Mouse (Mus musculus) limb, embryonic 12.5 days (tissue): Measurements from ENCODE around the gene Gmeb2. TPM values are rescaled to one million over a fixed set of nuclear protein-coding genes. Genes with fewer than 3 reads are reported as not detected.

Source experiments
- ATAC-seq: fragments of 200-750 bp; cut with Nextera tagmentation; 2 replicates; pipeline ENCODE4 v1.8.0; 2017; ENCODE audit warnings: low read depth, moderate TSS enrichment; ENCODE audit not compliant: insufficient number of reproducible peaks, insufficient read depth, low FRiP score, low TSS enrichment
- H3K27ac ChIP-seq: fragments of 300-500 bp; sonication (generic); 2 replicates; pipeline ENCODE4 v1.5.1; 2016; ENCODE audit warnings: mild to moderate bottlenecking, moderate library complexity
- H3K27me3 ChIP-seq: fragments of 300-500 bp; sonication (generic); 2 replicates; pipeline ENCODE4 v1.6.1; 2016; ENCODE audit warnings: mild to moderate bottlenecking, moderate library complexity
- H3K36me3 ChIP-seq: fragments of 300-500 bp; sonication (generic); 2 replicates; pipeline ENCODE4 v1.6.1; 2016; ENCODE audit warnings: mild to moderate bottlenecking, moderate library complexity
- H3K4me1 ChIP-seq: fragments of 300-500 bp; sonication (generic); replicated peaks from 2 replicates; pipeline ENCODE4 v1.6.1; 2016
- H3K4me2 ChIP-seq: fragments of 300-500 bp; sonication (generic); 2 replicates; pipeline ENCODE4 v1.6.1; 2016; ENCODE audit warnings: mild to moderate bottlenecking, moderate library complexity
- H3K4me3 ChIP-seq: fragments of 300-500 bp; sonication (generic); replicated peaks from 2 replicates; pipeline ENCODE4 v1.5.1; 2016; ENCODE audit warnings: mild to moderate bottlenecking
- H3K9ac ChIP-seq: fragments of 300-500 bp; sonication (generic); replicated peaks from 2 replicates; pipeline ENCODE4 v1.6.1; 2016; ENCODE audit warnings: mild to moderate bottlenecking, moderate library complexity
- H3K9me3 ChIP-seq: fragments of 300-500 bp; sonication (generic); 2 replicates; pipeline ENCODE4 v1.6.1; 2016; ENCODE audit warnings: mild to moderate bottlenecking, moderate library complexity
- WGBS: fragments of 180-500 bp; shearing (Covaris S2); methylation state at CpG from one replicate; pipeline ENCODE4 v1.1.7; 2016; 5-methylcytosine and 5-hydroxymethylcytosine counted together
- polyA plus RNA-seq: library from polyadenylated mRNA; unstranded; fragments of >200 nt; fragmentation: Nextera tagmentation; extraction: Ambion mirVana; gene quantifications from 2 replicates; pipeline ENCODE4 v1.2.1, GENCODE M21; 2016

Gmeb2 gene
- polyA plus RNA-seq, 1 experiment from 2014 or later: 21.0 TPM

DNA sequence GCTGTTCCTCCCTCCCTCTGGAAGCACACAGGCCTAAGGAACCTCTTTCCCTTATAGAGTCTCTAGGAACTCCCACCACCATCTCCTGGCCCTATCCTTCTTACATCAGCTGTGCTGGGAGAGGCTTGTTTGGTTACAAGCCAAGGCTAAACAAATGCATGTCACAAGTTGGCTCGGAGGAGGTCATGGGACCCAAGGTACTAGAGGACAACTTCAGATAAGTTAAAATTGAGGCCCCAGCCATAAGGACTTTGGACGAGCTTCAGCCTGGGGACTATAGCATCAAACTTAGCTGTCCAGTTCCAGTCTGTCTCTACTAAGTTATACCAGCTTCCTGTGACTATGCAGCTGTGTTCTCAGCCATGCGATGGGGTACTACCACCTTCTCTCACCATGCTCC lies 60.7 kb downstream of the Gmeb2 start:
- peaks cover 11% of the 10 kb centered on the region for H3K4me1 ChIP-seq
- H3K9ac ChIP-seq: no peak overlapping the region
- no peaks in the 10 kb centered on the region for H3K27me3 ChIP-seq
- H3K4me2 ChIP-seq: no peak overlapping the region
- no peak for ATAC-seq
- H3K9me3 ChIP-seq: no peaks in the 10 kb centered on the region
- H3K4me3 ChIP-seq: no peak overlapping the region
- 85% methylated on average over 3 of the region's 3 CpGs for WGBS
- no peak overlapping the region for H3K27ac ChIP-seq
- no peaks in the 10 kb centered on the region for H3K36me3 ChIP-seq

DNA sequence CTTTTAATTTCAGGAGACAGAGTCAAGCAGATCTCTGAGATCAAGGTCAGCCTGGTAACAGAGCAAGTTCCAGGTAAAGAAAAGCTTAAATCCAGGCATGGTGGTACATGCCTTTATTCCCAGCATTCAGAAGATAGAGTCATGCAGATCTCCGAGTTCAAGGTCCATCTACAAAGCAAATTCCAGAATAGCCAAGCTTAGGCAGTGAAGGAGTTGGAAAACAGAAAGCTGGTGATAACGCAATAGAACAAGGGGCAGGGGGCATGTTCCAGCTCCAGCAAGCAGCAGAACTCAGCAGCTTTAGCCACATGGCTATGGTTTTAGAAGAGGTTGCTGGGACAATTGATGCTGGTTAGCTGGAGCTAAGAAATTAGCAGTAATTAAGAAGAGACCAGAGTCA lies 62.8 kb downstream of the Gmeb2 start:
- Histone ChIP-seq H3K27me3 (no peaks in the 10 kb centered on the region), H3K4me1 (peaks cover 19% of the 10 kb centered on the region), H3K9ac (no peak overlapping the region), H3K9me3 (no peaks in the 10 kb centered on the region), H3K4me3 (no peak overlapping the region), H3K4me2 (no peak overlapping the region), H3K27ac (no peak overlapping the region), H3K36me3 (no peaks in the 10 kb centered on the region)
- 89% methylated on average over 2 of the region's 2 CpGs for WGBS
- ATAC-seq: no peak

DNA sequence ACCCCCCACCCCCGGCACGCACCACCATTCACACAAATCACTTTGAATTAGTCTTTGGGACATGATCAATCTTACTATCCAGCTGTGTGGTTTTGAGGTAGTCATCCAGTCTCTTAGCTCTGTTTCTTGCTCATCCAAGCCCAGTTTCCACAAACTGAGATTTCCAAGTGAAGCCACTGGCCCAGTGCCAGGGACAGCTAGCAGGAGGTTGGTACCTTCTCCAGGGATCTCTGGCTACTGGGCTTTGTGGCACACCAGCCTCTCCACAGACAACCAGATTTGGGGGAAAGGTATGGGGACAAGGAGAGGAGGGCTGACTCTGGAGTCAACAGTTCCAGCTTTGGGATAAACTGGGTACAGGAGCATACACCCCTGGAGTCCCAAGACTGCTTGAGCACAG lies 67.5 kb downstream of the Gmeb2 start:
- Histone ChIP-seq H3K27ac (peak overlapping the region; percentile 89), H3K36me3 (no peaks in the 10 kb centered on the region), H3K9ac (peak overlapping the region; percentile 31; the same call in 1 of the 2 replicates), H3K9me3 (no peaks in the 10 kb centered on the region), H3K4me2 (peak overlapping the region; percentile 62), H3K27me3 (no peaks in the 10 kb centered on the region), H3K4me3 (peak overlapping the region; percentile 33), H3K4me1 (peaks cover 21% of the 10 kb centered on the region)
- WGBS: 40% methylated on average over 2 of the region's 2 CpGs
- ATAC-seq: no peak

DNA sequence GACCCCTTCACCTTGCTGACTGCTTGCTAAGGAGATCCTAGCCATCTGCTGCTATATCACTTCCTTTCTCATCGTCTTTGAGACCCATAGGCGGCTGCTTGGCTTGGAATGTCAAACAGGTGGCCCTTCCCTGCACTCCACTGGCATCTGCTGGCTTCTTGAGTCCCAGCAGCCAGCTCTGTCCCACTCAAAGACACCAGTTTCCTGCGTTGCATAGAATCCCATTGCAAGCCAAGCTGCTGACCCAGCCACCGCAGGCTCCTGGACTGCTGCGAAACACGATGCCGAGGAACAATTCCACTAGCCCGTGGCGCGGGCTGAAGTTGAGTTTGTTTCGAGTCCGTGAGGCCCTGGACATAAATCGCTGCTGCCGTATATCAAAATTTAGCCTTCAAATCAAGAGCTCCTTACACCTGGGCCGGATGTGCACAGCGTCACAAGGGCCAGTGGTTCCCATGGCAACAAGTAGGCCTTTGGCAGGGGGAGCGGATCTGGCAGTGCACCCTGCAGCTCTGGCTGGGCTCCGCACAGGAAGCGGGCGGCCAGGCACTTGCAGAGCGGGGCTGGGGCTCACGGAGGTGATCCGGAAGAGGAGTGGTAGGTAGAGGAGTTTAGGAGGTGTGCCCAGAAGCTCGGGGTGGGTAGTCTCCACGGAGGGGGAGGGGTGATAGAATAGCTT lies 68.2 kb downstream of the Gmeb2 start, which contains the start of gene Fndc11:
TSS of gene Fndc11 (plus strand) at position 476 of the 679 bp plus-strand sequence.
- Histone ChIP-seq H3K27me3 (no peaks in the 10 kb centered on the region), H3K4me2 (peak within 1 kb of the TSS; percentile 62), H3K27ac (peak within 1 kb of the TSS; percentile 89), H3K4me3 (peak within 1 kb of the TSS; percentile 33), H3K4me1 (peaks cover 21% of the 10 kb centered on the region), H3K9ac (peak within 1 kb of the TSS; percentile 31), H3K9me3 (no peaks in the 10 kb centered on the region), H3K36me3 (no peaks in the 10 kb centered on the region)
- peak; percentile 97 for ATAC-seq
- 1% methylated on average over 25 of the region's 25 CpGs for WGBS

DNA sequence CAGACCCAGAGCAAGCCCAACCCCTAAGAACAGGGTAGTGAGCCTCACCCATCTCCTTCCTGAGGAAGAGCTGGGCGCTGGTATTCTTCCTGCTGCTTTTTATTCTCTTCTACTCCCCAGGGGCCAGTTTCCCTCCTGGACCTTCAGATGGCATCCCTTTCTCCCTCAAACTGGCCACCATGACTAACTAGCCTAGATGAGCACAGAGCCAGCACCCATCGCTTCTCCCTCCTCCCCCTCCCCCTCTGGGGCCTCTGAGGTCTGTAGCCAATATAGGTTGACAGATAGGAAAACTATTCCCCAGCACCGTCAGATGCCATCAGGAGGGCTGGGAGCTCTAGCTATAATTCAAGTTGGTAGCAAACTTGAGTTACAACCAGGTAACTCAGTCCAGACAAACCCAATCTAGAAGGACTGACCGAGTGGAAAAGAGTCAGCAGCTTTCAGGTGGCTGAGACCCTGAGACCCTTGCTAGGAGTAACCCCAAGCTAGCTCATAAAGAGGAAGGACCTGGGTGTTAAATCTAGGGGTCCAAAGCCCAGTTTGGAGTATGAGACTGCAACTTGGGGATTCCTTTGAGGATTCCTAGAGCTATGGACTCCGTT lies 68.9 kb downstream of the Gmeb2 start:
- Histone ChIP-seq H3K4me1 (peaks cover 21% of the 10 kb centered on the region), H3K36me3 (no peaks in the 10 kb centered on the region), H3K4me3 (no peak overlapping the region), H3K27me3 (peaks cover 6% of the 10 kb centered on the region), H3K27ac (peak overlapping the region; percentile 89), H3K9me3 (no peaks in the 10 kb centered on the region), H3K9ac (no peak overlapping the region), H3K4me2 (peak overlapping the region; percentile 62)
- ATAC-seq: no peak
- WGBS: 41% methylated on average over 5 of the region's 5 CpGs

DNA sequence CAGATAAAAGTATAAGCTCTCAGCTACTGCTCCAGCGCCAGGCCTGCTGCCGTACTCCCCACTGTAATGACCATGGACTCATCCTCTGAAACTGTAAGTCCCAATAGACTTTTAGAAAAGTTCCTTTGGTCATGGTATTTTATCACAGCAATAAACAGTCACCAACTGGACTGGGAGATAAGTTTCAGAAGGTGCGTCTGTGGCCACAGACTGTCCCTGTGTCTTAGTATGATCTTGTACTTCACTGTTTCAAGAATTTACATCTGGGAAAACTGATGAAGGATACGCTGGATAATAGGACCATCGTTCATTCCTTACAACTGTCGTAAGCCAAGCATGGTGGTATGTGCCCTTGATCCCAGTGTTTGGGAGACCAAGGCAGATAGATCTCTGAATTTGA lies 71.8 kb downstream of the Gmeb2 start:
- H3K4me2 ChIP-seq: no peak overlapping the region
- H3K9me3 ChIP-seq: no peaks in the 10 kb centered on the region
- no peak overlapping the region for H3K4me3 ChIP-seq
- no peak overlapping the region for H3K9ac ChIP-seq
- H3K4me1 ChIP-seq: peaks cover 38% of the 10 kb centered on the region
- 87% methylated on average over 6 of the region's 6 CpGs for WGBS
- ATAC-seq: no peak
- H3K27me3 ChIP-seq: peaks cover 36% of the 10 kb centered on the region
- no peaks in the 10 kb centered on the region for H3K36me3 ChIP-seq
- no peak overlapping the region for H3K27ac ChIP-seq

DNA sequence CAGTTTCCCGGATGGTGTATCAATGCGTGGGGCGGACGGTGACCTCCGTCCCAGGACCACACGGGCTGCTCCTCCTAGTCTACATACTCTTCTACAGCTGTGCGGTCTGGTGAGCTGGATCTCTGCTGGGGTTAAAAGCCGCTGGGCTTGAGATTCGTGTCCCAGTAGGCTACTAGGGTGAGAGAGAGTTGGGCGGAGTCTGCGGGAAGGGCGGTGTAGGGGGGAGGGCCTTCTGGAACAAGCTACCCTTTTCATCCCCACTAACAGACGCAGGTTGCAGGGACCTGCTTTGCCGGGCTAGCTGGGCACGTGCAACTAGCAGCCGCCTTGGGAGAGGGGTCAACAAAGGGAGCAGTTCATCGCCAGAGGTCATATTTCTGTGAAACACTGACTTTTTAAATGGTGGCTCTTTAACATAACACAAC lies 74.8 kb downstream of the Gmeb2 start, which contains the start of gene Srms:
TSS of gene Srms (minus strand) at position 165 of the 425 bp plus-strand sequence.
- H3K27ac ChIP-seq: no peak within 1 kb of the TSS
- H3K4me3 ChIP-seq: peak within 1 kb of the TSS; percentile 36
- H3K27me3 ChIP-seq: peaks cover 43% of the 10 kb centered on the region
- H3K4me2 ChIP-seq: peak within 1 kb of the TSS; percentile 63
- peak within 1 kb of the TSS; percentile 45 for H3K9ac ChIP-seq
- no peaks in the 10 kb centered on the region for H3K9me3 ChIP-seq
- H3K36me3 ChIP-seq: no peaks in the 10 kb centered on the region
- WGBS: under 1% methylated on average over 17 of the region's 17 CpGs
- ATAC-seq: peak; percentile 76
- peaks cover 17% of the 10 kb centered on the region for H3K4me1 ChIP-seq

DNA sequence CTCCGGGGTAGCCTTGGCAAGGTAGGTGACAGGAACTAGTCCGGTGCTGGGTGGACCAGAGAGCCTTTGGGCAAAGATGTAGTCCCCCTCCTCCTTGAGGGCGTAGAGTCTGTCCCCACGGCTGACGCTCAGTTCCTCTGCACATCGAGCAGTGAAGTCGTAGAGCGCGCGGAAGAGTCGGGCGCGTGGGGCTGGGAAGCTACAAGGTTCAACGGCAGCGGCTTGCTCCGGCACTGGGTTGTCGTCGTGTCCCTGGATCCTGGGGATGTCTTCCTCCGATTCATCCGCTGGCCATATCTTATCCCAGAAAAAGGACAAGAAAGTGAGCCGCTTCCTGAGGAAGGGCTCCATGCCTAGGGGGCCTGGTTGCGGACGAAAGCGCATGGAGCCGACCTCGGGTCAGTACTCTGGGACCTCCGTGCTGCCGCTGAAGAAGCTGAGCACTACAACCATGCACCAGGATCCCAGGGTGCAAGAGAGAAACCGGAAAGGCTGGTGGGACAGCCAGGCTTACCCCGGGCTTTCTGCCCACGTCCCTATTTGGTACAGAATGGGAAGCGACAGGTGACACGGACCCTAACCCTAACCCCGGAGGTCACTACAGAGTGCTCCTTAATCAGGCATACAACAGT lies 75.3 kb downstream of the Gmeb2 start:
- Histone ChIP-seq H3K27ac (no peak overlapping the region), H3K4me2 (peak overlapping the region; percentile 63), H3K4me3 (peak overlapping the region; percentile 36), H3K9ac (peak overlapping the region; percentile 45), H3K4me1 (peaks cover 17% of the 10 kb centered on the region), H3K36me3 (no peaks in the 10 kb centered on the region), H3K27me3 (peaks cover 43% of the 10 kb centered on the region), H3K9me3 (no peaks in the 10 kb centered on the region)
- peak; percentile 24; the same call in 1 of the 2 replicates for ATAC-seq
- WGBS: 3% methylated on average over 34 of the region's 34 CpGs

DNA sequence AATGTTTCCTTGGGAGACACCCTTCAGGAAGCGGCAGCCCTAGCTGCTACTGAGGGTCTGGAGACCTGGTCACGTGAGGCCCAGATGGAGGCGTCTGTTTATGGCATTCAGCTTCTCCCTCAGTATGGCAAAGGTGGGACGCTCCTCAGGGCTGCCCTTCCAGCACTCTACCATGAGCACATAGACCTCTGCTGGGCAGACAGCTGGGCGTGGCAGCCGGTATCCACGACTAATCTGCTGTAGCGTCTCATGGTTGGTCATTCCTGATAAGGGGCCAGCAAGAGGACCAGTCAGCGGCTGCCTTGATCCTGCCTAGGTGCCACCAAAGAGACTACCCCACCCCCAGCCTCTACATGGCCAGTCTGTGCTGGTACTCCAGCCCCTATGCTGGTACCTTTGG lies 81.7 kb downstream of the Gmeb2 start:
- H3K27ac ChIP-seq: no peak overlapping the region
- H3K4me1 ChIP-seq: no peaks in the 10 kb centered on the region
- ATAC-seq: no peak
- 76% methylated on average over 9 of the region's 9 CpGs for WGBS
- H3K36me3 ChIP-seq: no peaks in the 10 kb centered on the region
- peaks cover 8% of the 10 kb centered on the region for H3K27me3 ChIP-seq
- no peak overlapping the region for H3K4me2 ChIP-seq
- H3K4me3 ChIP-seq: no peak overlapping the region
- no peaks in the 10 kb centered on the region for H3K9me3 ChIP-seq
- no peak overlapping the region for H3K9ac ChIP-seq

DNA sequence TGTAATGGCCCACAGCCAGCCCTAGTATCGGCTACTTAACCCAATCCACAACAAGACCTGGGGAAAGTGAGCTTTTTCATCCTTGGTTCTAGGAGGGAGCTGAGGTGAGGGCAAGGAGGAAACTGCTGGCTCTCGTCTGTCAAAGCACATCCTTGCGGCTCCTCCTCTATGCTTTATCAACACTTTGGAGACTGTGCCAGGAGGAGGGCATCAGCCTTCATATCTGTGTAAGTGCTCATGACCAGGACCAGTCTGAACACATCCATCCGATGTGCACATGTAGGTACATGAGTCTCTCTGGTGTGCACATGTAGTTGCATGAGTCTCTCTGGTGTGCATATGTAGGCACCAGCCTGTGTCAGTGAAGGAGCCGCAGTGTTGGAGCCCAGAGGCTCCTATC lies 82.2 kb downstream of the Gmeb2 start:
- Histone ChIP-seq H3K36me3 (no peaks in the 10 kb centered on the region), H3K27ac (no peak overlapping the region), H3K4me2 (no peak overlapping the region), H3K4me1 (no peaks in the 10 kb centered on the region), H3K9ac (no peak overlapping the region), H3K9me3 (no peaks in the 10 kb centered on the region), H3K27me3 (0 out of 2 replicates have a peak, but pooled peaks cover 5% of the 10 kb centered on the region), H3K4me3 (no peak overlapping the region)
- WGBS: 84% methylated on average over 5 of the region's 5 CpGs
- 0 out of 2 replicates have a peak, but pooled peaks have one; percentile 42 for ATAC-seq

DNA sequence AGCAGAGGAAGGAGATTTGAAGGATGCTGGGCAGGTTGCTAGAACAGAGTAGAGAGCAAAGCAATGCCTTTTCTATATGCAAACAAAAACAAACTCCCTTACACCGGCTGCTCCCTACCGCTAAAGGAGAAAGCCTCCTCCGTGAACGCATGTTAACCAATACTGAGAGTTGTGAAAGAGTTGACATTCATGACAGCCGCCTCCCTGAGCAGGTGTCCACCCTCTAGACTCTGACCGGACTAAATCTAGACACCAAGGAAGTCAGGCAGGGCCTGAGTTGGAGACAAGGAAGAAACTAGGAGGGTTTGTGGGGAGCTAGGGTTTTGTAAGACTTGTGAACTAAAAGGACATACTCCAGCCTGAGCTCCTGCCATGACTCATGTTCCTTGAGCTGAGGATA lies 84.9 kb downstream of the Gmeb2 start:
- Histone ChIP-seq H3K36me3 (no peaks in the 10 kb centered on the region), H3K27me3 (no peaks in the 10 kb centered on the region), H3K9me3 (no peaks in the 10 kb centered on the region), H3K4me2 (no peak overlapping the region), H3K4me1 (no peaks in the 10 kb centered on the region), H3K9ac (no peak overlapping the region), H3K4me3 (no peak overlapping the region), H3K27ac (no peak overlapping the region)
- no peak for ATAC-seq
- whole genome bisulfite sequencing: 85% methylated on average over 6 of the region's 6 CpGs
